Mouse (Mus musculus): ENCODE measurements around the gene Ccpg1.

DNA sequence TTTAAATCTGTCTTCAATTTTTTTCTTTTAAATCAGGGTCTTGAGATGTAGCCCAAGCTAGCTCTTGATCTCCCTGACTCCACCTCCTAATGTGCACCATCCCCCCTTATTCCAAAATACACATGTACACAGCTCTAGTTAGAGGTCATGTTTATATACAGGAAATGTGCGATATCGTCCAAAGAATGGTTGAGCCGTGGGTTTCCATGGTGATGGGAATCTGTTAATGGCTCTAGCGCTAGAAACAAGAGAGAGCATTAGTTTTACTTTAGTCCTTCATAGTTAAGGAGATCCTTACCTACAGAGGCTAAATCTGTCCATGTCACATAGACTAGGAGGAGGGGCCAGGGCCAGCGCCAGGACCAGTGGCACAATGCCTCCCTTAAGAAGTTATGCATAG, 64.6 kb downstream of the Ccpg1 start:
- no peak for TF ChIP-seq POLR2A (IDR thresholded peaks at IDR 0.05; ENCODE audit: borderline replicate concordance, extremely low read depth, low read depth, low read length)
- TF ChIP-seq CTCF (IDR thresholded peaks at IDR 0.05; ENCODE audit: insufficient read depth, low read length) = no peak
